Mouse (Mus musculus): Measurements from ENCODE around the gene Gdpd5.

- TF ChIP-seq CTCF (IDR thresholded peaks at IDR 0.05; ENCODE audit: low read depth, low read length) (no peak), GATA2 (IDR thresholded peaks at IDR 0.05; ENCODE audit: borderline replicate concordance, low read depth, low read length) (no peak)
Observed at GRCm38 (mm10) chr7:99343577-99343976, 37.6 kb upstream of the Gdpd5 start.
